Mouse (Mus musculus) small intestine, adult 10 weeks (tissue): ENCODE results near the gene Tnnc1. TPM values are rescaled to one million over a fixed set of nuclear protein-coding genes. Genes with fewer than 3 reads are reported as not detected.

ENCODE experiments used
- polyA plus RNA-seq: library from polyadenylated mRNA; stranded (reverse); fragments of 350-450 nt; fragmentation: Illumina TruSeq; extraction: RNeasy Lipid Tissue Mini Kit (QIAGEN cat#74804); gene quantifications from one replicate; pipeline ENCODE4 v1.2.3, GENCODE M21; 2014; ENCODE audit warnings: low replicate concordance

The Tnnc1 gene
- polyA plus RNA-seq = not detected

DNA sequence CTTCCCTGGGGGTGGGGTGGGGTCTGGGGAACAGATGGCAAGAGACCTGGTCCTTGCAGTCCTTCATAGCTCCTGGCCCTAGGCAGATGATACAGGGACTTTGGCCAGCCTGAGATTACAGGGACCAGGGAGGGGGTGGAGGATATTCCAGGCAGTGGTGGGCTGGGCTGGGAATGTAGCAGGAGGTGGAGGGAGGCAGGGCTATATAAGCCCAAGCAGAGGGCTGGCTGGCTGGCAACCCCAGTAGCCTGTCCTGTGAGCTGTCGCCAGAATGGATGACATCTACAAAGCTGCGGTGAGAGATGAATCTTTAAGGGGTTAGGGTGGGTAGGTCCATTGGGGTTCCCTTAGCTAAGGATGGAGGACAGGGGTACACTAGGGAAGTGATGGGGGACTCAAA lies at the start of gene Tnnc1:
TSS of gene Tnnc1 (plus strand) at position 229 of the 400 bp plus-strand sequence.

DNA sequence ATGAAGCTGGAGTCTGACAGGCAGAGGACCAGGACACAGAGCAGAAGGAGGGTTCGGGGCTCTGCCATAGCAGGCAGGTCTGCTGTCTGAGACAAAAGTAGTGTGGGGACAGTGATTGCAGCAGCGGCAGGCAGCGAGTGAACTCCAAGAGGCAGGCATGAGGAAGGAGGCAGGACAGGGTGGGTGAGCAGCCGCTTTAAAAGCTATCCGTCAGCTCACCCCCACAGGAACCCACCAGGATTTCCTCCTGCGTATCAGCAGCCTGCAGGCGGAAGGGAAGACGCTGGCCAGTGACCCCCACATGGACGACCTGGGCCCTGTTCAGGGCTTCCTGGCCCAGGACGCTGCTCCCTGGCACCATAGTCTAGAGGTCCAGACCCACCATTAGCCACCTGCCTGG lies 39.7 kb upstream of the Tnnc1 start, which contains the start of gene Stab1:
TSS of gene Stab1 (minus strand) at position 217 of the 400 bp plus-strand sequence.

DNA sequence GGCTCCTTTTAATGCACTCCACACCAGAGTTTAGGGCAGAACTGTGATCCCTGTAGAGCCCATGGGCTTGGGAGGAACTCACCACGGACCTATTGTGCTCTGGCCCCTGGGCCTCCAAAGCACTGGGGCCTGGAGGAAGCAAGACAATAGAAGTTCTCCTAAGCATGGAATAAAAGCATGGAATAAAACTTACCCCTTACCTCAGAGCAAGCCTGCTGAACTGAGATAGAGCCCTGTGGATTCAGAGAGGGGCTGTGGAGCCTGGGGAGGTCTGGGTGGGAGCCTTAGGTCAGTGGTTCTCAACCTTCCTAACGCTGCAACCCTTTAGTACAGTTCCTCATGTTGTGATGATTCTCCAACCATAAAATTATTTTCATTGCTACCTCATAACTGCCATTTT lies 8.7 kb downstream of the Tnnc1 start, which contains the start of gene Nisch:
TSS of gene Nisch (minus strand) at position 101 of the 400 bp plus-strand sequence.

DNA sequence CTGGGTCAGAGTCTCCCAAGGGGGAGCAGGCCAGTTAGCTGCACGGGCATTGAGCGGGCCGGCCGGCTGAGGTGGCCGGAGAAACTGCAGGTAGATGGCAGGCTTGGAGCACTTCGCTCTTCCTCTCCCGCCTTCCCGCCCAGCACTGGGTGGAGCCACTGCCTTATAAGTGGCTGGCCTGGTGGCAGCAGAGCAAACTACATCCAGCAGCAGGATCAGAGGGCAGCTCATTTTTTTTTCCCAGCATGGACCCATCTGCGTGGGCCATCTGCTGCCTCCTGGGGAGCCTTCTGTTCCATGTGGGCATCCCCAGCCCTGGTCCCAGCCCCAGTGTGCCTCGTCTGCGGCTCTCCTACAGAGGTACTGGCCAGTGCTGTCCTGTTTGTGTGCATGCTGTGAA lies 9.6 kb downstream of the Tnnc1 start, which contains the start of gene Sema3g:
TSS of gene Sema3g (plus strand) at position 195 of the 400 bp plus-strand sequence.

DNA sequence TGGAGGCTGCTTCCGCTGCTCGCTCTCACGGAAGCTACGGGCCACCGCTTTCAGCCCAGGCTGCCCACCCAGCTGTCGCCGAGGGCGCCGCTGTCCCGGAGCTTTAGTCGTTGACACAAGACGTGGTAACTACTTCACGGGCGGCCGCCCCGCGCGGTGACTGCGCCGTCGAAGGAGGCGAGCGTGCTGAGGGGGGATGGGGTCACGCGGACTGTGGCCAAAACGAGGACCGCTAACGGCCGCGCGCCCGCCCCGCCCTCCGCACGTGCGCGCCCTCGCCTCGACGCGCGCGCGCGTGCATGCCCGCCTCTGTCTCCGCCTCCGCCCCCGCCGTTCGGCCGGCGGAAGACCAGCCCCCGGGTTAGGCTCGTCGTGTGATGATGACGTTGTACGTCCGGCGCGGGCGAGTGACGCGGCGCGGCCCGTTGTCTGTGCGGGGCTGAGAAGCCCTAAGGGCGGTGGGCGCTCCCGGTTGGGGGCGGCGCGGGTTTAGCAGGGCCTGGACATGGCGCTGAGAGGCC lies 43.0 kb downstream of the Tnnc1 start, which contains the start of the genes Phf7 and Bap1:
TSS of gene Phf7 (minus strand) at position 234 of the 521 bp plus-strand sequence.
TSS of gene Bap1 (plus strand) at position 367 of the 521 bp plus-strand sequence.

Other genes with a start within 250 kb of the Tnnc1 start
- 53.7 TPM for gene Glt8d1, start 206.9 kb upstream of the Tnnc1 start, polyA plus RNA-seq
- 306 TPM for gene Spcs1, start 206.6 kb upstream of the Tnnc1 start, polyA plus RNA-seq
- 44.3 TPM for gene Pbrm1, start 189.2 kb upstream of the Tnnc1 start, polyA plus RNA-seq
- gene Gnl3, start 189.2 kb upstream of the Tnnc1 start, polyA plus RNA-seq = 103 TPM
- gene Smim4, start 79.4 kb upstream of the Tnnc1 start, polyA plus RNA-seq = 5.6 TPM
- not detected for gene Nt5dc2, start 77.3 kb upstream of the Tnnc1 start, polyA plus RNA-seq
- gene Stab1, start 39.7 kb upstream of the Tnnc1 start, polyA plus RNA-seq = 0.26 TPM
- gene Nisch, start 8.6 kb downstream of the Tnnc1 start, polyA plus RNA-seq = 30.9 TPM
- gene Sema3g, start 9.5 kb downstream of the Tnnc1 start, polyA plus RNA-seq = 0.19 TPM
- gene Phf7, start 43.0 kb downstream of the Tnnc1 start, polyA plus RNA-seq = 6.1 TPM
- 1.7 TPM for gene Bap1, start 43.1 kb downstream of the Tnnc1 start, polyA plus RNA-seq
- not detected for gene Dnah1, start 115.6 kb downstream of the Tnnc1 start, polyA plus RNA-seq
- gene Capn7, start 128.3 kb downstream of the Tnnc1 start, polyA plus RNA-seq = 114 TPM
- 11.6 TPM for gene Sh3bp5, start 227.8 kb downstream of the Tnnc1 start, polyA plus RNA-seq